Mouse (Mus musculus): ENCODE measurements around the gene Prss43.

GRCm38 (mm10) chr9:110841438-110841837 is 14.9 kb downstream of the Prss43 start:
- no peak for TF ChIP-seq CTCF (conservative IDR thresholded peaks at IDR 0.05; ENCODE audit: low read length)
- TF ChIP-seq POU5F1 (IDR thresholded peaks at IDR 0.05; ENCODE audit: borderline replicate concordance, low read length): no peak

Measured in E14TG2a.4 (cell line).